Mouse (Mus musculus) adrenal gland, postnatal 25 days (tissue): ENCODE results near the gene Olfr469. TPM values are rescaled to one million over a fixed set of nuclear protein-coding genes. Genes with fewer than 3 reads are reported as not detected.
"Not testable (repeated sequence)": the region's sequence is repeated elsewhere in the genome, so short reads cannot be mapped to it uniquely, and the experiment has no call there.

Source experiments
- DNase-seq: peaks from one replicate; pipeline ENCODE4 v3.0.0; 2021; ENCODE audit warnings: mixed read lengths
- long read RNA-seq: library from polyadenylated mRNA; stranded (forward); transcript quantifications from one replicate; pipeline ENCODE4 v2.0.0, GENCODE M21; 2021
- total RNA-seq: library from RNA; stranded (reverse); gene quantifications from 2 replicates; pipeline ENCODE4 v1.2.3, GENCODE M21; 2021

Olfr469 gene
- not detected in 2 replicates for total RNA-seq
- long read RNA-seq, result 0 reads

DNA sequence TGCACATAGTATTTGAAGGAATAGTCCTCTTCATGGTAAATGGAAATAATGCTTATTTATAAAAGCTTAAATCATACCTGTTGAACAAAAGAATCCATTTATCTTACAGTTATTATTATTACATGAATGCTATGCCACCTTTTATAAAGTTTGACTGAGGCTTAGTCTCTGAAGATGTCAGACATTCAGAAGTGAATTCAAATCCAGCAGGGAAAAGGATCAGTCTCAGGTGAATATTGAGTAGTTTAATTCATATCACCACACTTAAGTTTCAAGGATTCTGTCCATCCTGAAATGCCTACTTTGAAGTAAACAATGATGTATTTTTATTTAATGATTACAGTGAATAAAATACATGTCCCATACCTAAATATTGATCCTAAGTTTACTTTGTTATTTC is at the start of gene Olfr469:
Olfr469 (minus strand) TSS at position 101 of the 400 bp plus-strand sequence.
- DNase-seq, result not testable (repeated sequence)

DNA sequence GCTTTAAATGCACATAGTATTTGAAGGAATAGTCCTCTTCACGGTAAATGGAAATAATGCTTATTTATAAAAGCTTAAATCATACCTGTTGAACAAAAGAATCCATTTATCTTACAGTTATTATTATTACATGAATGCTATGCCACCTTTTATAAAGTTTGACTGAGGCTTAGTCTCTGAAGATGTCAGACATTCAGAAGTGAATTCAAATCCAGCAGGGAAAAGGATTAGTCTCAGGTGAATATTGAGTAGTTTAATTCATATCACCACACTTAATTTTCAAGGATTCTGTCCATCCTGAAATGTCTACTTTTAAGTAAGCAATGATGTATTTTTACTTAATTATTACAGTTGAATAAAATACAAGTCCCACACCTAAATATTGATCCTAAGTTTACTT is 22.0 kb upstream of the Olfr469 start, which contains the start of gene Olfr470:
Olfr470 (minus strand) TSS at position 101 of the 400 bp plus-strand sequence.
- DNase-seq, result not testable (repeated sequence)

DNA sequence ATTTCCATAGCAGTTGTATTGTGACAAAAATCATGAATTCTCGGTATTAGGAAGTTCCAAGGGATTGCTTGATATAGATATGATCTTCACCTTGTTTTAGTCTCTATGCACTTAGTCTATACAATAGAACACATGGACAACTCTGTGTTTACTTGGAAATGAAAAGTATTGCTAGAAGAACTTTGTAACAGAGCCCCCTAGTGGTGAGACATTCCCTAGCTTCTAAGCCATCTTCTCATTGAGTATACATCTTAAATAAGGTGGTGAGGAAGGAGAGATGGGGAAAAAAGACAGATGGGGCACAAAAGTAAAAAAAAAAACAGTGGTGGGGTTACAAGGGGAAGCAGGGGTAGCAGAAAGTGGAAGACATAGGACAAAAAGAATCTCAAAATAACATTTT is 16.4 kb upstream of the Olfr469 start:
- no peak for DNase-seq

DNA sequence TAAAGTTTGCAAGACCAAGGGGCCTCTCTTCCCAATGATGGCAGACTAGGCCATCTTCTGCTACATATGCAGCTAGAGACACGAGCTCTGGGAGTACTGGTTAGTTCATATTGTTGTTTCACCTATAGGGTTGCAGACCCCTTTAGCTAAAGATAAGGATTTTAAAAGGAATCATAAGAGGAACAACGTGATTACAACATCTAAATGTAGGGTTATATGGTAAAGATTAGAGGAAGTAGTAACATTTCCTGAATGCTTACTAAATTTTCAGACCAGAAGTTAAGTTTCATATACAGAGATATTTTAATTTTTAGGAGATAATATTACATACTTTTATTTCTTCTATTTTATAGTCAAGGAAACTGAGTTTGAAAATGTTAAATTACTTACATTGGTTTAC is 1.5 kb downstream of the Olfr469 start:
- not testable (repeated sequence) for DNase-seq

DNA sequence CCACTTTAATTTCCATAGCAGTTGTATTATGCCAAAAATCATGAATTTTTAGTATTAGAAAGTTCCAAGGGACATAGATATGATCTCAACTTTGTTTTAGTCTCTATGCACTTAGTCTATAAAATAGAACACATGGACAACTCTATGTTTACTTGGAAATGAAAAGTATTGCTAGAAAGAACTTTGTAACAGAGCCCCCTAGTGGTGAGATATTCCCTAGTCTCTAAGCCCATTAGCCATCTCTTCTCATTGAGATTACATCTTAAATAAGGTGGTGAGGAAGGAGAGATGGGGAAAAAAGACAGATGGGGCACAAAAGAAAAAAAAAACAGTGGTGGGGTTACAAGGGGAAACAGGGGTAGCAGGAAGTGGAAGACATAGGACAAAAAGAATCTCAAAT is 5.9 kb downstream of the Olfr469 start:
- DNase-seq, result no peak

DNA sequence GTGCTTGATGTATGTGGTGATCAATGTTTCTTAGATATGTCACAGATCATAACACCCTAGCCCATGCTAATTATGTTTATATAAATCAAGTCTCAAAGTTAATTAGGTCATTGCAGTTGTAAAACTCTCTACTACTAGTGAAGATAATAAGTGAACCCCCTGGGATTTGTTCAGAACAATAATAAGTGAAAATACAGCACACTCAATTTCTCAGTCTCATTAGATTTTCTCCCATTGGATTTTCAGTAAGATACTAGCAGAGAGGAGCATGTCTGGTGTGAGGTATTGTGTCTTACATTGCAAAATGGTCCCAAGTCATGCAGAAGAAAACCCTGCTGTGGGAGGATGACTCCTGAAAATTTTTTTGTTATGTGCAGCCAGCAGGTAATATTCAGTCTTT is 13.4 kb downstream of the Olfr469 start, which contains the start of gene Olfr467:
Olfr467 (plus strand) TSS at position 301 of the 400 bp plus-strand sequence.
- DNase-seq, result no peak

DNA sequence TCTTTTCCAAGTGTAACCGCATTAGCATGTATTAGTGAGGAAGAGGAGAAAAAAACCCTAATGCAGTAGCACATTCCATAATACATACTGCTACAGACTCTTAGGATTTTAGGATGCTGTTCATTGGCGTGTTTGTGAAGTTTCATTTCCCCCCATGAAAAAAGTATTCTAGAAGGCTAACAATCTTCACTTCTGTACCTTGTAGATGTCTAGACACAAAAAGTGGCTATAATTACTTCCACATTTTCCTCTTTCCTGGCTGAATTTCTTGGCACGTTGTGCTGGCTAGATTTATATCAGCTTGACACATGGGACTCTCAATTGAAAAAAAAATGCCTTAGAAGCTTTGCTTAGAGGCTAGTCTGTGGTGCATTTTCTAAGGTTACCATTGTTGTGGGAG is 23.2 kb downstream of the Olfr469 start:
- DNase-seq, result no peak

DNA sequence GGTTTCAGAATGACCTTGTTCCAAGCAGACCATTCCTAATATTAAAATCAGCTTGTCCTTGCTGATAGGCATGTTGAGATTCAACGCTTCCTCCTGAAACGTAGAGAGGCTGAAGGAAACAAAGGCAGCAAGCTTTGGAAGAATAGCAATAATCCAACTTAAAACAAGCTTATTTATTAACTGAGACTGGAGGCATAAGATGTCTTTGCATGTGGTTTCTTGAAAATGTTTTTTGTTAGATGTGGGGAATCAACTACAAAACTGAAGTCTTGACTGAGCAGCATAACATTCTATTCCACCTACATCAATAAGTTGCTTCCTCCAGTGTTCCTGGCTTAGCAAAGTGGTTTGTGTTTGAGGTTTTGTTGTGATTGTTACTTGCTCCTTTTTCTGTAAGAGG is 24.2 kb downstream of the Olfr469 start, which contains the start of gene Ovch2:
Ovch2 (minus strand) TSS at position 101 of the 400 bp plus-strand sequence.
- no peak for DNase-seq

DNA sequence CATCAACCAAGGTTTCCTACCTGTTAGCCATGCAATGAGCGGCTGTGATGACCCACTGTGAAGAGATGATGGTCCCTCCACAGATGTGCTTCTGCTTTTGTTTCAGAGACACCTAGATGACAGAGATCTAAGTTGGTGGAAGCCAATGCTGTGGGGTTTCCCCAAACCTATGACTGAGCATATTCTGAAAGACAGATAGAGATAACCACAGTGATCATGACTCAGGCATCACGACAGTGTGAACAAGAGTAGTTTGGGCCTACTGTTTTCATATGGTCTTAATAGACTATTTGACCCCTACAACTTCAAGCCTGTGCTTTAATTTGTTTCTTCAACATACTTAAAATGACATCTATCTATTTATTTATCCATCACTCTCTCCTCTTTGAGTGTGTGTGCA is 28.8 kb downstream of the Olfr469 start:
- DNase-seq, result no peak

DNA sequence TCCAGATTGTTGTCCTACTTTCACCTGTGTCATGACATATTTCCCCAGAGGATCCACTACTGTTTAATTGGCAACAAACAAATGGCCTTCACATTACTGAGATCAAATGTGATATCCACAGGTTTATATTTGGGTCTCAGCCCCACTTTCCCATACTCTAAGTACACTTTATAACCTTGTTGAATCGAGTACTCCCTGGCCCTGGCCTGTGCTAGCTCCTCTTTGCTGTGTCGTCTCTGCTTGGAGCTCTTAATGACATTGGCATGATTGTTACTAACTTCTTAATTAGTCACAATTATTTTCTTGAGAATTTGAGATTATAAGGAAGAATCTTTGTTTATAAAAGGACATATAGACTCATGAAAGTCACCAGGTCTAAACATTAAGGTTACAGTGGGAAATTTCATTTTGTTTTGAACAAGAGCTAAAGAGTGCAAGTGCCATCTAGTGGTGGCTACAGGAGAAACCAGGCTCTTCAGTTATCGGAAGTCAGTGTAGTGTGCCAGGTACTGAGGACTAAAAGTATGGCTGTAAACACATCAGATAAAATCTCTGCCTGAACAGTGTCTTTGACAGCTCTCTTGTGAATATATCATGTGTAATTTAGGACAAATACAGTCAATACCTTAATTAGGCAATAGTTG is 37.2 kb downstream of the Olfr469 start:
- DNase-seq, result no peak

DNA sequence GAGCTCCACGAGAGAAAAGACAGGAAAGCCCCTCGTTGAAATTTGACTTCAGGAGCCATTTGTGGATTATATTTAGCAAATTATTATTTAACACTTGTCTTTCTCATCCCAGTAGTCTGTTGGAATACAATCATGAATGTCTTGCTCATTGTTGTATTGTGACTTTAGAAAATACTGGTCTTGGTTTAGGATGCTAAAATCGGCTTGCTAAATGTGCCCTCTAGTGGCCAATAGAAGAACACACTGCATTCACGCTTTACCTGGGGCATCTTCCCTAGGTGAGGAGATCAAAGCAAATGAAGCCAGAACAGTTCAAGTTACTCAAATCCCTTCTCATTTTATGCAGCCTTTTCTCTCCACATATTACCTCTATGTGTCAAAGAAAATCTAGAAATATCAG is 45.7 kb downstream of the Olfr469 start:
- DNase-seq, result no peak

DNA sequence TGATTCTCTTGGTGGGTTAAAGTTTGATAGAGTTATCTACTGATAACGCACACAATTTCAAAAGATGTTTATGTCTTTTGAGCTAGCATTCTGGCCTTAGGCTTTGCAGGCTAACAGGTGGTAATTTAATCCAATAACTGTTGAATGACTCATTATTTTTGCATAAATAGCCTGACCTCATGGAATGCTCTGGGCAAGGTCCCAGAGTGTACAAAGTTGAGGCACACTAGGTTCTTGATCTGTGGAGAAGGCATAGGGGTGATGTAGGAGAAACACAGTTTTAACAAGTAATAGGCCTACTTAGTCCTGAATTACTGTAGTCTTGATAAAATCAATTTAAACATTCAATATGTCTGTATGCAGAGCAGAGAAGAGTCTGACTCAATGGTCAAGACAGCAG is 47.1 kb downstream of the Olfr469 start:
- DNase-seq, result no peak

DNA sequence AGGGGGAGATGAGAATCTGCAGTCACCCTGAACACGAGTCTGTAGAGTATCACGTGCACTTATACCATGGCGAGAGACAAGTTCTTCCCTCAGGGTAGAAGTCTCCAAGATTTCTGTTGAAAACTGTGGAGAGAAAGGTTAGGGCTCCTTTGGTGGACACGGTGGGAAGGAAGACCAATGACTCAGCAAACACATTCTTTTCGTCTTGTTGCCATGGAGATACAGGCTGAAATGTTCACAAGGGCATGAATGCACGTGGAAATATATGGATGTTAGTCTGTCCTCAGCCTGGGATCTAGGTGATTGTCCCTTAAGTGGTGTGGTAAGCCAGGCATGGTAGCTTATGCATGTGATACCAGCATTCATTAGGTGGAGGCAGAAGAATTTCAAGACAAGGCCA is 54.5 kb downstream of the Olfr469 start:
- DNase-seq, result no peak

Other genes starting within 250 kb of the Olfr469 start
- 3.9 and 7.2 TPM in 2 replicates for gene Ppfibp2, start 230.3 kb downstream of the Olfr469 start, total RNA-seq
- gene 5330417H12Rik, start 200.4 kb downstream of the Olfr469 start, total RNA-seq, result not detected in 2 replicates
- gene Cyb5r2, start 67.5 kb downstream of the Olfr469 start, total RNA-seq, result not detected in 2 replicates
- not detected in 2 replicates for gene Ovch2, start 24.3 kb downstream of the Olfr469 start, total RNA-seq
- gene Olfr467, start 13.3 kb downstream of the Olfr469 start, total RNA-seq, result not detected in 2 replicates
- gene Olfr470, start 21.9 kb upstream of the Olfr469 start, total RNA-seq, result not detected in 2 replicates
- not detected in 2 replicates for gene Olfr472, start 72.4 kb upstream of the Olfr469 start, total RNA-seq
- not detected in 2 replicates for gene Olfr473, start 104.9 kb upstream of the Olfr469 start, total RNA-seq
- not detected in 2 replicates for gene Olfr474, start 129.1 kb upstream of the Olfr469 start, total RNA-seq
- gene Olfr476, start 139.3 kb upstream of the Olfr469 start, total RNA-seq, result not detected in 2 replicates
- not detected in 2 replicates for gene Olfr477, start 161.2 kb upstream of the Olfr469 start, total RNA-seq
- not detected in 2 replicates for gene Olfr478, start 208.4 kb upstream of the Olfr469 start, total RNA-seq
- gene Olfr479, start 225.2 kb upstream of the Olfr469 start, total RNA-seq, result not detected in 2 replicates
- gene Olfr480, start 241.8 kb upstream of the Olfr469 start, total RNA-seq, result not detected in 2 replicates